Mouse (Mus musculus): Measurements from ENCODE around the gene Rassf3. TPM values are rescaled to one million over a fixed set of nuclear protein-coding genes. Genes with fewer than 3 reads are reported as not detected.

Rassf3 gene
- 100 to 1,000 TPM; 174 to 183 TPM for total RNA-seq (2023)

GRCm38 (mm10) chr10:121476190-121476967 lies at the start of gene Rassf3:
Gene Rassf3, minus strand, starts transcription at chr10:121476347.

GRCm38 (mm10) chr10:121364801-121365564 lies 111.2 kb downstream of the Rassf3 start, which contains the start of gene Gns:
Gene Gns, plus strand, starts transcription at chr10:121365090.

Other genes starting within 250 kb of the Rassf3 start
- under 1 TPM; 0.75 to 0.84 TPM for gene Tbc1d30, start 125.1 kb downstream of the Rassf3 start, total RNA-seq (2023)
- 100 to 1,000 TPM; 117 to 148 TPM for gene Gns, start 111.3 kb downstream of the Rassf3 start, total RNA-seq (2023)
- gene Tbk1, start 110.4 kb upstream of the Rassf3 start, total RNA-seq (2023): 10 to 100 TPM; 51.4 to 57.5 TPM
- 10 to 100 TPM; 21.4 to 26.5 TPM for gene Xpot, start 150.0 kb upstream of the Rassf3 start, total RNA-seq (2023)
- not detected for gene D930020B18Rik, start 165.2 kb upstream of the Rassf3 start, total RNA-seq (2023)

Data from neutrophil, adult 59 days (primary cell).